Mouse (Mus musculus) cerebellum, postnatal 10 days (tissue): ENCODE data around the gene Med13.

Experiments
- DNase-seq, 2 experiments: peaks; one replicate each; pipeline ENCODE4 v3.0.0; 2021; ENCODE audit warnings: mixed read lengths in 2 of 2

Gene Med13

DNA sequence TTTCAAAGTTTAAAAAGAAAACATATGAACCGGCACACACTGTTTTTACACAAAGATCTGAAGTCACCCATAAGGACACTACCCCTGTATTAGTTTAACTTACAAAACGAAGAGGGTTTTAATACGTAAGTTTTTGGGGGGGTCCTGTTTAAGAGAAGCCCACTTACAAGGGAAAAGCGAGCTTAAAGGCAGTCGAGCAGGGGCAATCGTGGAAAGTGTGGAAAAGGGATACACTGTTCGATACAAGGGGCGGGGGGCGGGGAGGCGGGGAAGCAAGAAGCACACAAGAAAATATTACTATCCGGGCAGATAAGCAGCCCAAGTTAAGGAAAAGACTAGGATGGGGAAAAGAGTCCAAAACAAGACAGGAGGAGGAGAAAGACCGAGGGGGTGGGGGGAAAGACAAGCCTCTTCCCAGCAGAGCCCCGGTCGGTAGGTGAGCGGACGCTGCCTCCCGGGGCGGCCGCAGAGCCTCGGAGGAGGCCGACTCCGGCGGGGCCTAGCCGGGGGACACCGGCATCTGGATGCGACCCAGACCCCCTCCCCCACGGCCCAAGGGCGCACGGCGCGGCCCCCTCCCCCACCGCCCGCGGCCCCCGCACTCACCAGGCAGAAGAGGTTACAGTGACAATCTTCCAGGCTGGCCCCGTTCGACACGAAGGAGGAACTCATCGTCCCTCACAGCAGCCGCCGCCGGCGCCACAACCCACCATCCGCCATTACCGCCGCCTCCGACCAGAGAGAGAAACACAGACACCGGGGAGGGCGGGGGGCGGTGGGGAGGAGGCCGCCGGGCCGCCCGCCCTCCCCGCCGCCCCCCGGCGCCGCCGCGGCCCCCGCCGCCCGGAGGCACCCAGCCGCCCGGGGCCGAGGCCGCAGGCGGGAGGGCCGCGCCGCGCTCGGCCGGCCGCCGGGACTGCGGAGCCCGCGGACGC lies at the start of gene Med13:
Gene Med13, minus strand, starts transcription at position 749 of the 935 bp plus-strand sequence.
- DNase-seq, result peak; percentile 75 to 77

DNA sequence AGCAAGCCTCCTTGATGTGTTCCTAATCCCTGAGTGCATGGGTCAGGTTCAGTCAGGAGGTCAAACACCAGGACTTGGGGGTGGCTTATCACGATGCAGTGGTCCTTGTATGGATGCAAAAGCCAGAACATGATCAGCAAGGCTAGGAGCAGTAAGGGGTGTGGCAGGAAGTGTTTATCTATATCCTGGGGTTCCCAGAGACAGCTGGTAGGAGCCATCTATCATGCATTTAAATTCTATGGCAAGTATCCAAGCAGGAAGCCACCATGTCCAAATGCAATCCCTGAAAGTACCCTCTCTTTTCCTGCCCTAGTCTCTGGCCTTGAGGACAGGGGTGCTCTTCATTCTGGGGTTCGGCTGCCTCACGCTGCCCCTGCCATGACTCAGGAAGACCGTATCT lies 47.2 kb upstream of the Med13 start:
- no peak for DNase-seq

DNA sequence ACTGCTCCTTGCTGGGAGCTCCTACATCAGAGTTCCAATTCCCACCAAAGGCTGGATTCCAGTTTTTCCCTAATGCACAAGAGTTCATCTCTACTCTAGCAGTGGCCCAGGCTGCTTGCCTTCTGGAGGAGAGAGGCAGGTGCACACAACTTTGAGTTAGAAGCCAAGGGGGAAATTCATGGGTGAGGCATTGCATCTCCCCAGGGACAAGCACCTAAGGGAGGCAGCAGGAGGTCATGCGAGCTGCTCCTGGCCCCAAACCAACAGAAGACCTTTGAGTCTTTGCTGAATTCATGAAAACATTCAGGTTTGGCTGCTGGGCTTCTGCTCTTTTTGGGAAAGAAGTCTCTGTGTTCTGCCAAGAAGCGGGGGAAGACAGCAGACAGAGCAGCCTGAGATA lies 46.4 kb upstream of the Med13 start:
- DNase-seq, result no peak

GRCm38 (mm10) chr11:86399241-86400107 lies 42.1 kb upstream of the Med13 start:
- no peak for DNase-seq

DNA sequence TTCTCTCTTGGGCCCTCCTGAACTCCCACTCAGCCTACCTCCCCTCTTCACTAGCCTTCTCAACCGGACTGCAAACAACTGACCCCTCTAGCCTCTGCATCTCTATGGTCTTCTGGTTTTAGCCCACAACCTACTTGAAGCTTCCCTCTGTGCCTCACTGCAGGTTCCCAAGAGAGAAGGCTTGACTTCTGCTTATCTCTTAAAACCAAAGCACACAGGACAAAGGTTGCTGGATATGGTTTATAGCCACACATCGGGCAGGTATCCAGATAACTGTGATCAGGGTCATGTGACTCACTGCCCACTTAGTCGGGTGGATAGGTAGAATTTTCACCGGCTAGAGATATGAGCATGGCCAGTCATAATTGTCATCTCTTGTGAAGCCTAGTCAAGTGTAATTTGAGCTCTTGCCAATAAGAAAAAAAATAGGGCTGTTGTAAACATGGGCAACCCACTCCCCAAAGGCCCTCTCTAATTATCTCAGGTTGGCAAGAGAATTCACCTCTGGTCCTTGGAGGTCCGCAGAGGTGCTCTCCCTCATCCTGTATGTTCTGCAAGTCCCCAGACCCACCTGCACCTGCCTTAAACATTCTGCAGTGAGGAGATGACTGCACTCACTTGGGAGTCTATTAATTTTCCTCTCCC lies 39.7 kb upstream of the Med13 start:
- DNase-seq, result no peak

- DNase-seq, result no peak
Observed at GRCm38 (mm10) chr11:86396518-86396917, 39.1 kb upstream of the Med13 start.

GRCm38 (mm10) chr11:86395513-86396125 lies 38.2 kb upstream of the Med13 start:
- peak; percentile 90 to 91 for DNase-seq

GRCm38 (mm10) chr11:86395100-86395499 lies 37.7 kb upstream of the Med13 start:
- DNase-seq, result no peak

DNA sequence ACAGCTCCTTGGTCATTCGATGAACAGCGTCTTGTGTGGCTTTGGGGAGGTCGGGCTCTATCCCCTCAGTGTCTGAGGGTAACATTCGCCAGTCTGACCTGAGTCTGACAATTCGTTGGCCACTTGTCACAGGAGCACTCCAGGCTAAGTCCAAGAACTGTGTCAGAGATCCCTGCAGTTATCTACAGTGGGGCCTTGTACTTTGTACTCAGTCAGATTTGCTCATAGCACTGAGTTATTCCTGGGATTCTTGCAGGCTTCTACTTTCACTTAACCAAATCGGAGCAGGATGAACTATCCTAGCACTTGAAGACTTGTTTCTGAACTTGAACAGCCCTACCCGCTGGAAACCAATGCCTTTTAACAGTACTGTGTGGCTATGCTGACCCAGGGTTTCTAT lies 34.3 kb upstream of the Med13 start:
- no peak for DNase-seq

- DNase-seq, result no peak
Observed at GRCm38 (mm10) chr11:86390308-86390707, 32.9 kb upstream of the Med13 start.

DNA sequence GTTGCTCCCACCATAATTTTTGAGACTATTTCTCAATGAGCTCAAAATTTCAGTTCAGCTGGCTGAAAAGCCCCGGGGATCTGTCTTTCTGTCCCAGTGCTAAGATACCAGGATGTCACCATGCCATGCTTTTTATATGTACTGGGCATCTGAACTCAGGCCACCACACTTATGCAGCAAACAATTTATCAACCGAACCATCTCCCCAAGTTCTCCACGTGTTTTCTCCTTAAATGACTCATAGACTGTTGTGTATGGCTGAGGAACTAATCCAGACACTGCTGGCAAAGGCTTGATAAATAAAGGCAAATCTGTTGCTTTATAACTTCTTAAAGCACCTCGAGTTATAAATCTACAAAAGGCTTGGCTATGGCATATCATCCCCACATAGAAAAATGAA lies 32.1 kb upstream of the Med13 start:
- no peak for DNase-seq

GRCm38 (mm10) chr11:86388821-86389480 lies 31.5 kb upstream of the Med13 start:
- no peak for DNase-seq

DNA sequence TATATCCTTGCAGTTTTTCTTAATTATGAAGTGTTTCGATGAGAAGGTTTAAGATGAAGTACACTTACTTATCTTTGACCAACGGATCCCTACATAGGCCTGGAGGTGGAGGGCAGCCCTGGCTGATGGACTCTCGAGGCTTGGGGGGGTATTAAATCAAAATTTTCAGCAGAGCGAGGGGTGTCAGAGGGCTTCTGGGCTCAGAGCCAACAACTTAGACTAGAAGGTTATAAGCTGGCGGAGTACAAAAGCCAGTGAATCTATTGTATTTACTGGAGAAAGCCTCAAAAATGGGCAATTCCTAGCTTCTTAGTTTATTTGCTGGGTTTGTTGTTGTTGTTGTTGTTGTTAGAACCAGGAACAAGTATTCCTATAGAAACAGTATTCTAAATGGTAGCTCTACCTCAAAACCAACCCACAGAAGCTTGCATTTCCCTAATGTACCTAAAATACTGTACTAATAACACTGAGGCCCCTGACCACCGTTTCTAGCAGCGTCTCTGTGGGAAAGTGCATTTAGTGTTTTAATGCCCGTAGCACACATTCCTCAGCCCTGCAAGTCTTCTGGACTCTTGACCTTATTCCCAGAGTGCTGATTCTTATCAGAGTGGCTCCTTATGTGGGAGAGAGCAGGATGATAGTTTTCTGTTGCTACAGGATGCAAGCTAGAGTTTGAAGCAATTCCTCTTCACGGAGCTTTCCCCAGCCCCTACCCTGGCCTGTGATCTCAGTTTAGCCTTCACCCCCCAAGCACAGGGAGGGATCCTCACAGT lies 29.9 kb upstream of the Med13 start:
- DNase-seq, result peak; percentile 54 to 62

GRCm38 (mm10) chr11:86386576-86386975 lies 29.2 kb upstream of the Med13 start:
- DNase-seq, result peak; percentile 77

GRCm38 (mm10) chr11:86385710-86386282 lies 28.4 kb upstream of the Med13 start:
- DNase-seq, result no peak

GRCm38 (mm10) chr11:86384141-86384540 lies 26.7 kb upstream of the Med13 start:
- no peak for DNase-seq

DNA sequence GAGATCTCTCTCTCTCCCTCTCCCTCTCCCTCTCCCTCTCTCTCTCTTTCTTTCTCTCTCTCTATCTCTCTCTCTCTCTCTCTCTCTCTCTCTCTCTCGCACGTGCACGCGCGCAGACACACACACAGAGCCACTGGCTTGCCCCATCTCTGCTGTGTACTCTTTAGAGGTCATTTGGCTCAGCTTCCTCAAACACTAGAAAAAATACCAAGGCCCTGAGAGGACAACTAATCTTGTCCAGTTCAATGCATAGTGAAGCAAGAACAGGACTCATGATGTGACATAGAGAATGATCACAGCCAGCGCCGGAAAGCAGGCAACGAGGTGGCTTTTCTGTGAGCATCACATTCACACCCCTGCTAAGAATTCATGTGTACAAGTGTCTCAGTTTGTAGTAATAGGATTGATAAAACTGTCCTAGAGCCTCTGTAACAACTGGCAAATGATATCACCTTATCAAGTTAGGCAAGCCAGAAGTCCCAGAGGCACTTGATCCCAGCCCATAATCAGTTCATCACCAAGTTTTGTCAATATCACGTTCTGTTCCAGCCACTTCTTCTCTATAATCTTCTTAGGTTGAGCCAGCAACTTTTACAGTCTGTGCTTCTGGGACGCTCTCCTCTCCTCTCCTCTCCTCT lies 25.2 kb upstream of the Med13 start:
- DNase-seq, result no peak

DNA sequence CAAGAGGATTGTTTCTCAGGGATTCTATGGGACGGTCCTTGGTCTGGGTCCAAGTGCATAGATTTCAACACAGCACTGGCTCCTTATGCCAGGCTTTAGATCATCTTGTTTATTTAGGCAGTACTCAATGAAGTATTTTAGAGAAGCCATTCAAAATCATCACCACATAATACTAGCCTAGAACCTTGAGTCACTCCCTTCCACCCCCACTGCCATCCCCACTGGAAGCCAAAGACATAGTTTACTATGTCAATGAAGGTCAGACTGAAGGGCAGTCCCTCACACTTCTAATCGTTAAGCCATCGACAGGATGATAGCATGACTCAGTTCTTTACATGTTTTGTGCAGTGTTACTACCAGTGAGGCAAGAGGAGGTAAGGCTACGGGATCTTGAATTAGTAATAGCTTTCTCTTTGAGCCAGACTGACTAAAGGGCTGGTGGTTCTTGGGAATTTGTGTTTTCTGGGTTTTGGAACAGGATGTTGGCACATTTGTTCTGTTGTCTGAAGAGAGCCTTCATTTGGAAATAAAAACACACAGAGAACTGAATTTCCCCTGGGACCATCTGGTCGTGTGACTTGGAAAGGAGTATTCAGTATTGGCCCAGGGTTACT lies 24.2 kb upstream of the Med13 start:
- DNase-seq, result no peak

DNA sequence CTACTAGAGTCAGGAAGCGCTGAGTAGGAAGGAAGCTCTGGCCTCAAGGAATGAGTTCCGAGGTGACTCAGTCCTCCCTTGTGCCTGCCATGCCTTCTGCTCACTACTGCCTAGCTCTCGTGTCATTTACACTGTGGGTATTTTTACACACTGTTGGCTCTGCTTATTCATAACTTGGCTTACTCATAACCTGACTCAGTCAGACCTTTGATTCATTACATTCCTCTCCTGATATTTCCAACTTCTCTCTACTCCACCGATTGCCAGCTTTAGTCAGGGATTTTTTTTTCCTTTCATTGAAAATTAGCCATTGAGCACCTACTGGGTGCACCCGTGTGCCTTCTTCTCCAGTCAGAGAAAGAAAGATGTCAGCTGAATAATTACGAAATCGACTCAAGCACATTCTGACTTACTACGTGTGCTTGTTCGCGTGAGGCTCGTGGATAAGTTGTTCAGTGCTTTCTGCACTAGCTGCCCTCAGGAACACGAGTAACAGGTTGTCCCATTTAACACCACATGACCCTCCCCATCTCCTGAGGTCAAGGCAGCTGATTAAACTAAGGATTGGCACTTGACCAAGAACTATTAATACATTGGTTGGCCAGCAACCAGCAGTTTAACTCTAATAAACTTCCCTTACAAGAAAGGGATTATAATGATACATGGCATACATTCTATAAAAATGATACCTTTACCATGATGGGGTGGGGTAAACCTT lies 23.3 kb upstream of the Med13 start:
- DNase-seq, result no peak
